Mouse (Mus musculus) erythroblast, embryonic 14.5 days (primary cell): ENCODE data around the gene Eef1b2.

Experiments
- GATA1 ChIP-seq: IDR thresholded peaks from 2 replicates; pipeline ENCODE4 v1.6.1; 2012; ENCODE audit warnings: low read length, inconsistent platforms, mixed read lengths
- TAL1 ChIP-seq: IDR thresholded peaks from 3 replicates; pipeline ENCODE4 v1.6.1; 2012; ENCODE audit warnings: low read length, inconsistent platforms, mixed read lengths

- TF ChIP-seq GATA1 (no peak), TAL1 (no peak)
Measured at GRCm38 (mm10) chr1:63182636-63183270, 6.1 kb downstream of the Eef1b2 start.
